Mouse (Mus musculus): ENCODE results near the gene Lrsam1.

DNA sequence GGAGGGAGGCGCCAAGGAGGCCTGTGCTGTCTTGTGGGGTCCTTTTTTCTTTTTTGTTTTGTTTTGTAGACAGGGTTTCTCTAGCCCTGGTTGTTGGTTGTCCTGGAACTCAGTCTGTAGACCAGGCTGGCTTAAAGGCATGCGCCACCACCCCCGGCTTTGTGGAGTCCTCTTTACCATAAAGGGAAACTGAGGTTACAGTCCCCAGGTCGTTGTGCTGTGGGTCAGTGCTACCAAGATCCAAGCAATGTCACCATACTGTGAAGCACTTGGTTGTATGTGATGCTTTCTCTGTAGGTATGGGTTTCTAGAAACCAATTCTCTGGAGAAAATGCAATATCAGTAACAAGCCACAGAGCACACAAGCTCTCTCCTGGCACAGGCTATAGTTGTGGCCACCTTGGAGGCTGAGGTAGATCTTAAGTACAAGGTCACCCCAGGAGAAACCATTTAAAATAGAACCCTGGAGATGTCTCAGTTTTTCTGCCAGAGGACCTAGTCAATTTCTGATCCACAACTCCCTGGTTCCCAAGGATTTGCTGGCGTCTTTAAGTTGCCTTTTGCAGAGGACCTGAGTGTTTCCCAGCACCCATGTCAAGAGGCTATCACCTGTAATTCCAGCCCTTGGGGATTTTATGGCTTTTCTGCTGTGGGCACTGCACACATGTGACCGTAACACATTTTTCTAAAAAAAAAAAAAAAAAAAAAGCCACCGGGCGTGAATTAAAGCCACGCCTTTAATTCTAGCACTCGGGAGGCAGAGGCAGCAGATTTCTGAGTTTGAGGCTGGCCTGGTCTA, 3.4 kb upstream of the Lrsam1 start:
- TF ChIP-seq POLR2A (IDR thresholded peaks at IDR 0.05; ENCODE audit: borderline replicate concordance, insufficient read depth, low read length) (no peak), CTCF (IDR thresholded peaks at IDR 0.05; ENCODE audit: borderline replicate concordance, insufficient read depth, low read depth, low read length) (no peak)

Data from cerebellum, adult 2 months (tissue).